Mouse (Mus musculus) embryo, embryonic 11.5 days (tissue): ENCODE data around the gene Gm5089.

Experiments used
- DNase-seq: peaks from one replicate; pipeline ENCODE4 v3.0.0-alpha.2; 2012; ENCODE audit warnings: low read depth, low spot score

The Gm5089 gene

DNA sequence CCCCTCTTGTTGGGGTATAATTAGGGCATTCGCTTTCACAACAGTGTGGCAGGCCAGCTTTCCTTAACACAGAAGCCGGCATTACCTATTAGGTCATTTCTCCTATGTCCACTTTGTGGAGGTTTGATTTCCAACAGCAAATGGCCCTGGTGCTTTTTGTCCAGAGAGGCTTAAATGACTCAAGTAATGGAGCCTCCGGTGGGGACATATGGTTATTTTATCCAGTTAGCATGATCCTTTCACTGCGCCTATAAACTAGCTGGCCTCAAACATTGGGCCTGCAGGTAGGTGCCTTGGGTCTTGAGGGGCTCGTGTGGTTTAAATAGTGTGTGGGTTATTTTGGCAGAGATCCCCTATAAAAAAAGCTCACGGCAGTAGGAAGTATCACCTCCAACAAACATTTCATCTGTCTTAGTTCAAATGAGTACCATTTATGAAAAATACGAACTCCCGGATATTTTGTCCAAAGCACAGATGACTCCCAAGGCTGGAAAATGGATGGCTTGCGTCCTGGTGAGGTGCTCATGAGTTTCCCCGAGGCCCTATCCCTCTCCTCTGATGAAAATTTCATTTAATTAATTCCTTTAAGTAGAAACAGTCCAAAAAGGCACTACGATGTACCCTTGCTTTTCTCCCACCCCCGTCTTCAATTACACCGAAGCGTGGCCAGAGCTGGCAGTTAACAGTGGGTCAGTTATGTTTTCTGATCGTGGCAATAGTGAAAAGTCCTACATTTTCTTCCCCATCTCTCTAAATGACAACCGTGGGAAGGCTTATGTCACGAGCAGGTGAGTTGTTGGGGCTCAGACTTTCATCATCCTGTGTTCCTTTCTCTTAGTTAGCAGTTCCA lies 64.4 kb downstream of the Gm5089 start:
- DNase-seq, result no peak

DNA sequence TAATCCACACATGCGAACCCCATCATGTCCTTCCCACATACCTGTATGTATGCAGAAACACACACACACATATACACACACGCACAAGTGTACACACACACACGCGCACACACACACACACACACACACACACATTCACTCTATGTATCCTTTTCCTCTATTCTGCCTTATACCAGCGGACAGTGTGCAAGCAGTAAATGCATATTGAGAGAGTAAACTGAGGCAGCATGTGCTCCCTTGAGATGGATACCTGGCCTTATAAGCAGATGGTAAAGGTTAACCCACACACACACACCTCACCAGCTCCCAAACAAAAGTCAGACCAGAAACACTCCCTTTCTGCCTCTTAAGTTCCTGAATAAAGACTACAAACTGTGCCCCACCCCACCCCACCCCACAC lies 65.2 kb downstream of the Gm5089 start:
- DNase-seq, result no peak

DNA sequence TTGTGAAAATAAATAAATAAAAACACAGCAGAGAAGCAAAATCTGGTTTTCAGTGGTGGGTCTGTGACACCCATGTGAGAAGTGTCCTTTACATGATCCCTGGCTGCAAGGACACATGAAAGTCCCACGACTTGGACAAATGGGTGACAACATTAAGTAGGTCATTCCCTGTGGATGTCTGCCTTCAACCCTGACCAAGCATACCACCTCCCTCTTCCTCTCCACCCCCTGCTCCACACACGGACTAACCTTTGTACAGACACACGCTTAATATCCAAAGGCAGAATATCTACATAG lies 65.7 kb downstream of the Gm5089 start:
- no peak for DNase-seq
